Mouse (Mus musculus) ES-Bruce4 (cell line): Measurements from ENCODE around the gene Ptprj.

Experiments
- CTCF ChIP-seq: IDR thresholded peaks from one replicate; pipeline ENCODE4 v1.8.1; 2011; ENCODE audit warnings: low read depth, low read length
- POLR2A ChIP-seq: IDR thresholded peaks from one replicate; pipeline ENCODE4 v1.8.1; 2011; ENCODE audit warnings: low read length; ENCODE audit not compliant: insufficient read depth

DNA sequence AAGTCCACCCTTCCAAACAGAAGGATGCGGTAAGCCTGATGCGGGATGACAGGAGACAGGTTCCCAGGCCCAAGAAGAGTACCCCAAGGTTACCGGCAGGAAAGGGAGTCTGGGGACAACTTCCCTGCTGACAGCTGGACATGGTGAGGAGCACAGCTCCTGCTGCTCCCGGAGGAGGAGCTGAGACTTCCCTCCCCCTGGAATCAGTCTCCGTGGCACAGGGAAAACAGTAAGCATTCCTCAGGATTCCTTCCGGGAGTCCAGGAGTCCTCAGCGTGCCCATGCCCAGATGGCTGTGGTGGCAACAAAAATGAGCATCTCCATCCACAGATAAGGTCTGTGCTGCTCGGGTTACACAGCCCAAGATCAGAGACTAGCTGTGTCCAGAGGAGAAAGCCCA lies 102.8 kb downstream of the Ptprj start:
- TF ChIP-seq CTCF (no peak), POLR2A (no peak)
